In genomic region chr2:173799513-173799912, GRCm38 (mm10) we compare ENCODE assay signal across 18 mouse cellular contexts.
A peak's percentile ranks its signal among the peaks of the same experiment; 100 is the strongest.
DNase-seq lines count a peak whose midpoint lies in the region; ATAC-seq and TF ChIP-seq lines count a peak whose summit lies in the region.
"Had no signal": no experiment of that assay in that cellular context is flagged by ENCODE, and none has a peak within 500 bp of the region (broad histone marks: within the 10 kb centered on the region; RNA-seq: fewer than 3 reads in every experiment).

No protein-coding gene starts in this region.

- H3K27ac ChIP-seq in midbrain, embryonic 11.5 days (ENCODE audit: low read depth, low read length), result no peak overlapping the region
- H3K27ac ChIP-seq in midbrain, postnatal 0 days (ENCODE audit: low read depth, low read length), result no peak overlapping the region

- no peak overlapping the region for H3K4me3 ChIP-seq in midbrain, embryonic 11.5 days (ENCODE audit: low read depth, low read length)
- no peak overlapping the region for H3K4me3 ChIP-seq in midbrain, postnatal 0 days (ENCODE audit: low read depth, low read length)

- intact Hi-C loops in heart, postnatal 25 days (cut with DNase I), result no loop called here

- H3K9me3 ChIP-seq in midbrain, embryonic 11.5 days (ENCODE audit: control insufficient read depth, low read length), result no peaks in the 10 kb centered on the region
- no peaks in the 10 kb centered on the region for H3K9me3 ChIP-seq in midbrain, postnatal 0 days (ENCODE audit: low read length)

- H3K4me2 ChIP-seq in midbrain, embryonic 11.5 days, result no peak overlapping the region
- no peak overlapping the region for H3K4me2 ChIP-seq in midbrain, postnatal 0 days (ENCODE audit: low read depth, low read length, poor library complexity, severe bottlenecking)

- no peaks in the 10 kb centered on the region for H3K4me1 ChIP-seq in midbrain, embryonic 11.5 days (ENCODE audit: control insufficient read depth, insufficient read depth, low read length)
- no peaks in the 10 kb centered on the region for H3K4me1 ChIP-seq in midbrain, postnatal 0 days (ENCODE audit: insufficient read depth, low read length)

- no peak for TF ChIP-seq CTCF in midbrain, postnatal 0 days (IDR thresholded peaks at IDR 0.05)

- ATAC-seq in midbrain, embryonic 11.5 days (ENCODE audit: low FRiP score), result no peak
- no peak for ATAC-seq in midbrain, postnatal 0 days (ENCODE audit: low FRiP score)
- ATAC-seq: activated CD4-positive, CD25-positive, alpha-beta regulatory T cell, adult 4 months; CD4-positive, CD25-positive, alpha-beta regulatory T cell, adult 4 months; Patski had no signal

- no peaks in the 10 kb centered on the region for H3K36me3 ChIP-seq in midbrain, embryonic 11.5 days (ENCODE audit: control insufficient read depth, insufficient read depth, low read length)
- no peaks in the 10 kb centered on the region for H3K36me3 ChIP-seq in midbrain, postnatal 0 days (ENCODE audit: insufficient read depth, low read length)
- H3K36me3 ChIP-seq: G1E had no signal

- WGBS in midbrain, embryonic 11.5 days, result 94% methylated on average over 1 of the region's 1 CpGs
- WGBS in midbrain, postnatal 0 days, result 89% methylated on average over 1 of the region's 1 CpGs

- H3K9ac ChIP-seq in midbrain, embryonic 11.5 days (ENCODE audit: low read length), result no peak overlapping the region
- H3K9ac ChIP-seq in midbrain, postnatal 0 days (replicated peaks; ENCODE audit: low read length, poor library complexity, severe bottlenecking), result no peak overlapping the region

- H3K27me3 ChIP-seq in midbrain, embryonic 11.5 days (ENCODE audit: control insufficient read depth, insufficient read depth, low read length), result no peaks in the 10 kb centered on the region
- H3K27me3 ChIP-seq in midbrain, postnatal 0 days (ENCODE audit: insufficient read depth, low read length), result no peaks in the 10 kb centered on the region
- H3K27me3 ChIP-seq: Patski had no signal

- DNase-seq in heart, adult 11 months, result peak; percentile 79
- no peak for DNase-seq in heart, postnatal 25 days (ENCODE audit: low spot score)
- peak; percentile 57 for DNase-seq in midbrain, embryonic 11.5 days (ENCODE audit: low spot score, missing footprints)
- no peak for DNase-seq in midbrain, postnatal 0 days (ENCODE audit: low spot score)
- DNase-seq: adrenal gland, adult 2 months; adrenal gland, adult 8-10 months; adrenal gland, postnatal 10 days; adrenal gland, postnatal 14 days; adrenal gland, postnatal 25 days; adrenal gland, postnatal 36 days; B cell, adult 2 months; cerebellum, adult 11 months; cerebellum, adult 11-12 months; cerebellum, adult 18-20 months had no signal

Comparison
In these comparisons a context has a peak if more than half of its experiments do, and no peak if none do; other contexts are left out.
1. DNase-seq: peak in heart, adult 11 months (single experiment) and midbrain, embryonic 11.5 days (single experiment); none in heart, postnatal 25 days (single experiment) and midbrain, postnatal 0 days (single experiment).